Mouse (Mus musculus): ENCODE data around the gene Vamp2. TPM values are rescaled to one million over a fixed set of nuclear protein-coding genes. Genes with fewer than 3 reads are reported as not detected.

Vamp2 gene
- polyA plus RNA-seq, 1 experiment from 2014 or later: 12.5 TPM

DNA sequence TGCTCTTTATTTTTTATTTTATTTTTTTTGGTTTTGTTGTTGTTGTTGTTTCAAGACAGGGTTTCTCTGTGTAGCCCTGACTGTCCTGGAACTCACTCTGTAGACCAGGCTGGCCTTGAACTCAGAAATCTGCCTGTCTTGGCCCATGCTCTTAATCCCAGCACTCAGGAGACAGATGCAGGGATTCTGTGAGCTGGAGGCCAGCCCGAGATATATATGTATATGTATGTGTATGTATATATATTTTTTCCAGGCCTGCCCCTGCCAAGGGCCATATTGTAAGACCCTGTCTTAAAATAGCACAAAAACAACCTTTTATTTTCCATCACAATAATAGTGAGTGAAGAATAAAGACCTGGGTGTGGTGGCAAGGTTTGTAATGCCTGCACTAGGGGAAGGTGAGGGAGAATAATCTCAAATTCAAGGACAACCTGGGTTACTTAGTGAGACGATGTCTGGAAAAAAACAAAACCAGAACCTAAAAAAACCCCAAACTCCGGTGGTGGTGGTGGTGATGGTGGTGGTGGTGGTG is 22.8 kb upstream of the Vamp2 start:
- no peak for DNase-seq
- ATAC-seq (ENCODE audit: low read depth): no peak
- Histone ChIP-seq H3K27ac (peak overlapping the region; percentile 68; the same call in 1 of the 2 replicates), H3K4me3 (replicated peaks) (peak overlapping the region; percentile 57; the same call in 1 of the 2 replicates), H3K27me3 (no peaks in the 10 kb centered on the region), H3K4me2 (peak overlapping the region; percentile 81), H3K36me3 (no peaks in the 10 kb centered on the region), H3K4me1 (replicated peaks) (peaks cover 62% of the 10 kb centered on the region), H3K9ac (no peak overlapping the region; the same call in 1 of the 2 replicates), H3K9me3 (replicated peaks) (no peaks in the 10 kb centered on the region)
- 61% methylated on average over 3 of the region's 3 CpGs for WGBS (ENCODE audit: insufficient replicate concordance)

DNA sequence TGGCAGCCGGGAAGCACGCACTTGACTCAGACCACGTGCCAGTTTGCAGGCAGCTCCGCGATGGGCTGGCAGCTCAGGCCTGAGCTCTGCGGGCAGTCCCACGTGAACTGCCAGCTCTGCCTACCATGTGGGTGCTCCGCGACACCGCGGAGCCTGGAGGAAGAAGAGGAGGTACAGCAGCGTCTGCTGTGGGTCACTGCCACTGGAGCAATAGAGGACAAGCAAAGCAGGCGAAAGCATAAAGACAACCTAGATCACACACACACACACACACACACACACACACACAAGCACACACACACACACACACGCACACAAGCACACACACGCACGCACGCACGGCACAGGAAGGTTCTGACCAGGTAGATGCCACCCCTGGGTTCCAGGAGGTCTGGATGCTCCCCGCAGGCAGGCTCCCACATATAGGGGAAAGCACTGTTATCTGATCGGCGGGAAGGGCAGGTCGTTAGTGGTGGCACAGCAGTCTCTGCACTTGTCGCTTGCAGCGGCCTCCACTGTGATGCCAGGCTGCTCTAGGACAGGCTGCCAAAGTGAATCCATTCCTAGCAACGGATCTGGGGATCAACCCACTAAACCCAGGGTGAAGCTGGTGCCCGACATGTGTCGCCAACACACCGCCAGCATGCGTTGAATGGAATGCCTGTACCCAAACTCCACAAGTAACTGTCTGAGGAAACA is 22.0 kb upstream of the Vamp2 start:
- Histone ChIP-seq H3K9ac (peak overlapping the region; percentile 73), H3K27ac (peak overlapping the region; percentile 68), H3K9me3 (replicated peaks) (no peaks in the 10 kb centered on the region), H3K36me3 (no peaks in the 10 kb centered on the region), H3K4me3 (replicated peaks) (peak overlapping the region; percentile 57), H3K4me1 (replicated peaks) (peaks cover 58% of the 10 kb centered on the region), H3K27me3 (no peaks in the 10 kb centered on the region), H3K4me2 (peak overlapping the region; percentile 81)
- WGBS (ENCODE audit: insufficient replicate concordance): 7% methylated on average over 29 of the region's 29 CpGs
- ATAC-seq (ENCODE audit: low read depth) (peak; percentile 32), DNase-seq (peak; percentile 65)

DNA sequence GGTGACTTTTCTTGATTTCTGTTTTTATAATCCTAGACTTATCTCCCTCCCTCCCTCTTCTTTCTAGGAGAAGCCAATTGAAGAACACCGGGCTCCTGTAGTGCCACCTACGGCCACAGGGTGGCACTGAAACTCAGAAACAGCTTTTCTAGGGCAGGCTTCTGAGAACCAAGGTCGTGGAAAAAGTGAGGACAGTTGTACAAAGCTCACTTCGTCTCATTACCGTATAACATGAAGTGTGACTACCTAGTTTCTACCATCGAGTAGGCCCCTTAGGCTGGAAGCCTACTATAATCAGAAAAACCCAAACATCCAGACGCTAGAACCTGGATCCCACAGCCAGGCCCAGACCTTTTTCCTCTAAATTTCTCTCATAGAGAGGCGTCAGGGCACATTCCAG is 21.3 kb upstream of the Vamp2 start:
- no peaks in the 10 kb centered on the region for H3K36me3 ChIP-seq
- peak overlapping the region; percentile 68 for H3K27ac ChIP-seq
- no peak for ATAC-seq (ENCODE audit: low read depth)
- WGBS (ENCODE audit: insufficient replicate concordance): 11% methylated on average over 8 of the region's 8 CpGs
- DNase-seq: peak; percentile 82
- H3K4me2 ChIP-seq: peak overlapping the region; percentile 81
- H3K4me3 ChIP-seq (replicated peaks): peak overlapping the region; percentile 57
- no peaks in the 10 kb centered on the region for H3K27me3 ChIP-seq
- peak overlapping the region; percentile 73; the same call in 1 of the 2 replicates for H3K9ac ChIP-seq
- H3K9me3 ChIP-seq (replicated peaks): no peaks in the 10 kb centered on the region
- H3K4me1 ChIP-seq (replicated peaks): peaks cover 58% of the 10 kb centered on the region

DNA sequence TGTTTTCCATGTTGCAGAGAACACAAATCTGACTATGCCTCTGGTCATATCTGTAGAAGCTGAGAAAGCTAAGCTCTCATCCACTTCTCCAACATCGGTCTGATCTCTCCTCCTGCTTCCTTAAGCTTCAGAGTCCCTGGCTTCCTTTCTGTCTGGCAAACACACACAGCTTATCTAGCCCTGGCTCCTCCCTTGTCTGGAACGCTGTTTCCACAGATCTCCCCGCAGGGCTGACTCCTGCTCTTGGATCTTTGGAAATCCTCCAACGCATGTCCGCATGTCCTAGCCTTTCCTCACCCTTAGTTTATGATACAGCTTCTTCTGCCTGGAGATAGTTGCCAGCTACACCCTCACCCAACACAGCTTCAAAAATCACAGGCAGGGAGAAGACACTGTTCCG is 20.7 kb upstream of the Vamp2 start:
- peak overlapping the region; percentile 44; the same call in 1 of the 2 replicates for H3K27ac ChIP-seq
- no peaks in the 10 kb centered on the region for H3K9me3 ChIP-seq (replicated peaks)
- ATAC-seq (ENCODE audit: low read depth): no peak
- H3K4me1 ChIP-seq (replicated peaks): peaks cover 60% of the 10 kb centered on the region
- no peaks in the 10 kb centered on the region for H3K36me3 ChIP-seq
- H3K9ac ChIP-seq: peak overlapping the region; percentile 22; the same call in 1 of the 2 replicates
- DNase-seq: no peak
- H3K27me3 ChIP-seq: no peaks in the 10 kb centered on the region
- no peak overlapping the region for H3K4me2 ChIP-seq
- WGBS (ENCODE audit: insufficient replicate concordance): 54% methylated on average over 6 of the region's 6 CpGs
- no peak overlapping the region for H3K4me3 ChIP-seq (replicated peaks)

DNA sequence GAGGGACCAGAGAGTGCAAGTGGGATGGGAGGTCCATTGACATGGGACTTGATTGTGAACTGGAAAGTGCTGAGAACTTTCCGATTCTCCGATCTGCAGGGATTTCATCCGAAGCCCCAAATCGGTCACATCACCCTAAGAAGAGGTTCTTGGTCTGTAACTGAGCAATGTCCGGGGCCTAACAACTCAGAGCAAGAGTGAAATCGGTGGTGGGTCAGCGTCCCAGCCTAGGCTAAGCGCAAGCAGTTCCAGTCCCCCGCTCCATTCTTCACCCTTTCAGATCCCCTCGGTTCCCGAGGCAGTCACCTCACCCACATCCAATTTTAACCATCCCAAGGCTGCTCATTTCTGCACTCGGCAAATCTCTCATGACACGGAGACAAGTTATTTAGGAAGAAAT is 18.2 kb upstream of the Vamp2 start:
- Histone ChIP-seq H3K27ac (peak overlapping the region; percentile 88), H3K9me3 (replicated peaks) (no peaks in the 10 kb centered on the region), H3K36me3 (no peaks in the 10 kb centered on the region), H3K4me3 (replicated peaks) (peak overlapping the region; percentile 75), H3K4me1 (replicated peaks) (peaks cover 69% of the 10 kb centered on the region), H3K27me3 (no peaks in the 10 kb centered on the region), H3K4me2 (peak overlapping the region; percentile 89), H3K9ac (peak overlapping the region; percentile 85)
- ATAC-seq (ENCODE audit: low read depth) (no peak), DNase-seq (no peak)
- 2% methylated on average over 13 of the region's 13 CpGs for WGBS (ENCODE audit: insufficient replicate concordance)

DNA sequence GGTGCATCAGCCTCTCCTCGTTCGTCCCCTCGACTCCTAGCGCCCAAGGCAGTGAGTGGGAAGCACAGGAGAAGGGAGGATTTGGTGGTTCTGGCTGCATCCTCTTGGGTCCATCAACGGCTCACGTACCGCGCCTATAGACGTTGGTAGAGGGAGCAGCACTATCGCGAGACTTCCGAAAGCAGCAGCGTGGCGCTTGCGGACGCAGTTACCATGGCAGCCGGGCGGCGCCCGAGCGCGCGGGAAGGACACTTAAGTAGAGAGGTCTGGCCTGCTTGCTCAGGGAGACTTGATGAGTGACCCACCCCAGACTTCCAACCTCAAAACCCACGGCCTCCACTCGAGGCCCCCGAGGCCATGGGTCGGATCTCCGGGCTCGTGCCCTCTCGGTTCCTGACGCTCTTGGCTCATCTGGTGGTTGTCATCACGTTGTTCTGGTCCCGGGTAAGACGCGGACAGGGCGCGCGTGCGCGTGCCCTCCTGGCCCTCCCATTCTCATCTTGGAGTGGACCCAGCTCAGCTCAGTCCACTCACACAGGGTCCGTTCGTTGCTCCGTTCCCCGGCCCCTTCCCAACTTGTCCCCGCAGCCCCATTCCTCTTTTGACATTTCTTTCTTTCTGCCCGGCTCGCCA is 17.6 kb upstream of the Vamp2 start, which contains the start of gene Tmem107:
Gene Tmem107, plus strand, starts transcription at position 217 of the 633 bp plus-strand sequence.
- Histone ChIP-seq H3K4me2 (peak within 1 kb of the TSS; percentile 89), H3K27me3 (no peaks in the 10 kb centered on the region), H3K4me1 (replicated peaks) (peaks cover 66% of the 10 kb centered on the region), H3K4me3 (replicated peaks) (peak within 1 kb of the TSS; percentile 75), H3K36me3 (no peaks in the 10 kb centered on the region), H3K9ac (peak within 1 kb of the TSS; percentile 85), H3K27ac (peak within 1 kb of the TSS; percentile 90), H3K9me3 (replicated peaks) (no peaks in the 10 kb centered on the region)
- ATAC-seq (ENCODE audit: low read depth): peak; percentile 76
- peak; percentile 91 for DNase-seq
- under 1% methylated on average over 47 of the region's 47 CpGs for WGBS (ENCODE audit: insufficient replicate concordance)

DNA sequence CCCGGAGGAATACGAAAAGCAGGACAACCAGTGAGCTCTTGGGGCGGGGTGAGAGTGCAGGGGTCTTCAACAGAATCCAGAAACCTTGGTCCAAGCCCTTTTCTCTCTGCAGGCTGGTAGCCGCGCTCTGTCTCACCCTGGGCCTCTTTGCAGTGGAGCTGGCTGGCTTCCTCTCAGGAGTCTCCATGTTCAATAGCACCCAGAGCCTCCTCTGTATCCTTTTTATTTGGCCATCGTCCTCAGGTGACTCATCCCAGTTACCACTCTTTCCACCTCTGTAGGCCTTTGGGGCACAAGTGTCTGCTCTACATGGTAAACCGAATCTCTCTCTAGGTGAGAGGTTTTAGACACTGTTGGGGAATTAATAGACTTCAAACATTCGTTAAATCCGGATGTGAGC is 17.0 kb upstream of the Vamp2 start:
- DNase-seq: no peak
- no peaks in the 10 kb centered on the region for H3K36me3 ChIP-seq
- WGBS (ENCODE audit: insufficient replicate concordance): 37% methylated on average over 9 of the region's 9 CpGs
- H3K4me3 ChIP-seq (replicated peaks): peak overlapping the region; percentile 75
- H3K27me3 ChIP-seq: no peaks in the 10 kb centered on the region
- H3K27ac ChIP-seq: peak overlapping the region; percentile 90
- peaks cover 65% of the 10 kb centered on the region for H3K4me1 ChIP-seq (replicated peaks)
- H3K4me2 ChIP-seq: peak overlapping the region; percentile 89
- no peaks in the 10 kb centered on the region for H3K9me3 ChIP-seq (replicated peaks)
- peak overlapping the region; percentile 85 for H3K9ac ChIP-seq
- no peak for ATAC-seq (ENCODE audit: low read depth)

DNA sequence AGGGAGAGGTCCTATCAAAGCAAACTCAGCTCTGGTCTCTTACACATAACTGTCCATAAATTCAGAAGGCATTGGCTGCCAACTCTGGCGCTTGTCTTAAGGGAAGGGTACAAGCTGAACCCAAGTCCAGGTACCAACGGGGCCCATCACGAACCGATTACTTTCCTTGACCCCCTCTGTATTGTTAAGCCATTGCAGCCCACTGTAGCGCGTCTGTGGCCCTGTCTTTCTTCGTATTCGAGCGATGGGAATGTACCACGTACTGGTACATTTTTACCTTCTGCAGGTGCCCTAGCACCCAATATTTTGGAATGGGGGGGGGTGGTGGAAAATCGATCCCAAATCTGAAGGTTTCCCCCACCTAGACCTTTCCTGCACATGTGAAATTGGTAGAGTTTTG is 16.1 kb upstream of the Vamp2 start:
- DNase-seq: no peak
- Histone ChIP-seq H3K9ac (peak overlapping the region; percentile 85), H3K36me3 (no peaks in the 10 kb centered on the region), H3K27ac (peak overlapping the region; percentile 90), H3K9me3 (replicated peaks) (no peaks in the 10 kb centered on the region), H3K4me1 (replicated peaks) (peaks cover 57% of the 10 kb centered on the region), H3K27me3 (no peaks in the 10 kb centered on the region), H3K4me2 (peak overlapping the region; percentile 89), H3K4me3 (replicated peaks) (peak overlapping the region; percentile 46)
- 80% methylated on average over 11 of the region's 11 CpGs for WGBS (ENCODE audit: insufficient replicate concordance)
- no peak for ATAC-seq (ENCODE audit: low read depth)

DNA sequence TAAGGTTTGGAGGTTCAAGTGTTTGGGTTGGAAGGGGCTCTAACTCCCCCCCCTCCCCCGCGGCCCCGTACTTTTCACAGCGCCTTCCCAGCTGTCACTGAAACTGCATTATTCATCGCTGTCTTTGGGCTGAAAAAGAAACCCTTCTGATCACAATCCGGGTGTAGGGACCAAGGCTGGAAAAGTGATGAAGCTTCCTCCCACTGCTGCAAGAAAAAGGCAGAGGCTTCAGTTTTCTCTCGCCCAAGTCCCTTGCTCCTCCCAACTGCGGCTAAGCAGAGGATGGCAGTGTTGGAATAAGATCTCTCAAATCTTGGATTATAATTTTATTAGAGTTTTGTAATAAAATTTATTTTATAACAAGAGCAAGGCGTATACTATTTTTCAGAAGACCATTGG is 15.6 kb upstream of the Vamp2 start:
- Histone ChIP-seq H3K4me3 (replicated peaks) (peak overlapping the region; percentile 46), H3K9me3 (replicated peaks) (no peaks in the 10 kb centered on the region), H3K9ac (peak overlapping the region; percentile 85), H3K4me2 (peak overlapping the region; percentile 89), H3K27ac (peak overlapping the region; percentile 90), H3K4me1 (replicated peaks) (peaks cover 55% of the 10 kb centered on the region), H3K36me3 (no peaks in the 10 kb centered on the region), H3K27me3 (no peaks in the 10 kb centered on the region)
- ATAC-seq (ENCODE audit: low read depth): no peak
- WGBS (ENCODE audit: insufficient replicate concordance): 14% methylated on average over 9 of the region's 9 CpGs
- no peak for DNase-seq

DNA sequence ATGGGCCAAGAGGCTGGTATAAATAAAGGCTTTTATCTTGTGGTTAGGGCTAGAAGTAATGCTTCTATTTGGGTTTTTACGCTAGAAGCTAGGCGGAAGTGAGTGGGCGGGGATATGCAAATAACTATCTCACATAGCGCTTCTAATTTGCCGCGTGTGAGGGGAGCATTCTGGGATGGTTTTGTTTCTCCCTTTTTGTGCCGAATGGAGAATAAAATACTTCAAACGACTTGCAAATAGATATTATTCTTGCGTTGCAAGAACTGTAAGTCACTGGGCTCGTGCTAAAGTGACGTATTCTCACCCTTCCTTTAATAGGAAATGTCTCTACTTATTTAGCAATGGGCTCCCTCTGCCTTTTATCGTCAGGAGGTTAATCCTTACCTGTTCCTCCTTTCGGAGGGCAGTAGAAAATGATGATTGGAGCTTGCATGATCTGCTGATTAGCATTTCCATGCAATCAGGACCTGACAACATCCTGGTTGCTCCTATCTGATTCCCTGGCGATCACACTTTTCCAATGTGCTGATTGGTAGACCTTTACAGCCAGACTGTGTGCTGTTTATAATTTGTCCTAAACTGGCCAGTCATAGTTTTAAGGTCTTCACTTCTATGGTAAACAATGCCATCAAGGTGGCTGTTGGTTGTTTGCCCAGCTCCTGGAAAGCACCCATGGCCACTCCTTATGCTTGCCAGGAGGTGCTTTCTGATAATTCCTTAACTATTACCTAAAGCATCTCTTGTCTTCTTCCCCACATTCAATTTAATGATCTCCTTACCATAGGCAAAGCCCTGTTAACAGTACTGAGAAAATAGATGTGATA is 15.0 kb upstream of the Vamp2 start:
- Histone ChIP-seq H3K27me3 (no peaks in the 10 kb centered on the region), H3K9me3 (replicated peaks) (no peaks in the 10 kb centered on the region), H3K9ac (peak overlapping the region; percentile 85), H3K4me2 (peak overlapping the region; percentile 89), H3K36me3 (no peaks in the 10 kb centered on the region), H3K4me3 (replicated peaks) (peak overlapping the region; percentile 46), H3K4me1 (replicated peaks) (peaks cover 53% of the 10 kb centered on the region), H3K27ac (peak overlapping the region; percentile 90)
- DNase-seq (peak; percentile 79), ATAC-seq (ENCODE audit: low read depth) (peak; percentile 79)
- WGBS (ENCODE audit: insufficient replicate concordance): under 1% methylated on average over 14 of the region's 14 CpGs
